Mouse (Mus musculus): ENCODE results near the gene Psg16. TPM values are rescaled to one million over a fixed set of nuclear protein-coding genes. Genes with fewer than 3 reads are reported as not detected.
"Not testable (repeated sequence)": the region's sequence is repeated elsewhere in the genome, so short reads cannot be mapped to it uniquely, and the experiment has no call there.

The Psg16 gene
- polyA plus RNA-seq, 1 experiment from 2014 or later: 0.73 TPM

- H3K9me3 ChIP-seq (ENCODE audit: control insufficient read depth, low read length): no peaks in the 10 kb centered on the region
- ATAC-seq: no peak
- no peaks in the 10 kb centered on the region for H3K27me3 ChIP-seq (replicated peaks; ENCODE audit: control insufficient read depth, insufficient read depth, low read length)
- peak overlapping the region; percentile 71 for H3K4me2 ChIP-seq (ENCODE audit: low read depth, low read length)
- WGBS: 52% methylated on average over 21 of the region's 22 CpGs
- peak overlapping the region; percentile 100 for H3K27ac ChIP-seq (ENCODE audit: low read length)
- peaks cover 33% of the 10 kb centered on the region for H3K4me1 ChIP-seq (ENCODE audit: control insufficient read depth, insufficient read depth, low read length)
- H3K9ac ChIP-seq (ENCODE audit: low read depth, low read length): peak overlapping the region; percentile 83
- no peaks in the 10 kb centered on the region for H3K36me3 ChIP-seq (ENCODE audit: control insufficient read depth, insufficient read depth, low read length)
- H3K4me3 ChIP-seq (ENCODE audit: low read length): peak overlapping the region; percentile 74
These were observed 12.8 kb upstream of the Psg16 start for GRCm38 (mm10) chr7:17060782-17061605.

DNA sequence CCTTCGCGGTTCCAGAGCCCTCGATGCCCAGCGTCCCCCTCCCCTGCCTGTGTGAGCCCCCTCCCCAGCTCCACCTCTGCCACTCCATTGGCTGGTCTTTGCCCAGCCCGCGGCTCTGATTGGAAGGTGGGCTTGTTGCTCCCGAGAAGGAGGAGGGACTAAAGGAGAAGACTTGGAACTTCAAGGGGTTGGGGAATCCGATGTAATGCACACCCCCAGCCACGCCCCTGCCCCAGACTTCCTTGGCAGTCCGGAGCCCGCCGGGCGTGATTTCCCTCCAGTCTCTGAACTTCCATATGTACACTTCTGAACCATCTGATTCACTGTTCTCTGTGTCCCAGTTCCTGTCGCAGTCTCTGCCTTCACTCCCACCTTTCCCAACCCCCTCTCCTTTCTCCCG is 11.5 kb upstream of the Psg16 start, which contains the start of gene Hif3a:
TSS of gene Hif3a (minus strand) at position 39 of the 400 bp plus-strand sequence.
- Histone ChIP-seq H3K27me3 (replicated peaks; ENCODE audit: control insufficient read depth, insufficient read depth, low read length) (no peaks in the 10 kb centered on the region), H3K36me3 (ENCODE audit: control insufficient read depth, insufficient read depth, low read length) (no peaks in the 10 kb centered on the region), H3K9me3 (ENCODE audit: control insufficient read depth, low read length) (no peaks in the 10 kb centered on the region), H3K27ac (ENCODE audit: low read length) (peak within 1 kb of the TSS; percentile 100), H3K4me1 (ENCODE audit: control insufficient read depth, insufficient read depth, low read length) (peaks cover 30% of the 10 kb centered on the region), H3K9ac (ENCODE audit: low read depth, low read length) (peak within 1 kb of the TSS; percentile 83), H3K4me3 (ENCODE audit: low read length) (peak within 1 kb of the TSS; percentile 74), H3K4me2 (ENCODE audit: low read depth, low read length) (peak within 1 kb of the TSS; percentile 71)
- WGBS: 0% methylated on average over 14 of the region's 15 CpGs
- peak; percentile 62 for ATAC-seq

DNA sequence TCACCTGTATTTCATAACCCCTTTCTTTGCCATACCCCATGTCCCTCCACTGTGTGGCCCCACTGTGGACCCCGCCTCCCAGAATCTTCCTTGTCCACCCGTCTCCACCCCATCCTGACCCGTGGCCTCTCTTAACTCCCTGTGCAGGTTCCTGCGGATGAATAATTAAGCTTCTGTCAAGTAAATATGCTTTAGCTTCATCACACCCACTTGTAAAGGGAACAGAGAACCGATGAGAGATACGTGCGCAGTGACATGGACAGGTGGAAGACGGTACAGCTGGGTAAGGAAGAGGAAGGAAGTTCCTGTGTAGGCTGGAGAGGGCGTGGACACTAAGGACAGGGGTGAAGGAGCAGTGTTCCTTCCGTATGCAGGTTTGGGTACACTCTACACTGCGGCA is 11.0 kb upstream of the Psg16 start:
- no peaks in the 10 kb centered on the region for H3K9me3 ChIP-seq (ENCODE audit: control insufficient read depth, low read length)
- H3K27me3 ChIP-seq (replicated peaks; ENCODE audit: control insufficient read depth, insufficient read depth, low read length): no peaks in the 10 kb centered on the region
- H3K36me3 ChIP-seq (ENCODE audit: control insufficient read depth, insufficient read depth, low read length): no peaks in the 10 kb centered on the region
- WGBS: 8% methylated on average over 11 of the region's 11 CpGs
- H3K4me2 ChIP-seq (ENCODE audit: low read depth, low read length): peak overlapping the region; percentile 71
- peaks cover 27% of the 10 kb centered on the region for H3K4me1 ChIP-seq (ENCODE audit: control insufficient read depth, insufficient read depth, low read length)
- peak overlapping the region; percentile 74 for H3K4me3 ChIP-seq (ENCODE audit: low read length)
- H3K9ac ChIP-seq (ENCODE audit: low read depth, low read length): peak overlapping the region; percentile 83
- ATAC-seq: peak; percentile 58
- H3K27ac ChIP-seq (ENCODE audit: low read length): peak overlapping the region; percentile 100

GRCm38 (mm10) chr7:17065620-17066019 is 8.2 kb upstream of the Psg16 start:
- WGBS: 76% methylated on average over 8 of the region's 9 CpGs
- no peak overlapping the region for H3K4me2 ChIP-seq (ENCODE audit: low read depth, low read length)

GRCm38 (mm10) chr7:17066412-17066811 is 7.4 kb upstream of the Psg16 start:
- WGBS: 9% methylated on average over 2 of the region's 2 CpGs
- no peak overlapping the region for H3K4me2 ChIP-seq (ENCODE audit: low read depth, low read length)
- no peaks in the 10 kb centered on the region for H3K9me3 ChIP-seq (ENCODE audit: control insufficient read depth, low read length)
- no peak overlapping the region for H3K4me3 ChIP-seq (ENCODE audit: low read length)
- H3K4me1 ChIP-seq (ENCODE audit: control insufficient read depth, insufficient read depth, low read length): peaks cover 11% of the 10 kb centered on the region
- H3K27ac ChIP-seq (ENCODE audit: low read length): no peak overlapping the region
- ATAC-seq: no peak
- no peak overlapping the region for H3K9ac ChIP-seq (ENCODE audit: low read depth, low read length)
- H3K27me3 ChIP-seq (replicated peaks; ENCODE audit: control insufficient read depth, insufficient read depth, low read length): no peaks in the 10 kb centered on the region
- no peaks in the 10 kb centered on the region for H3K36me3 ChIP-seq (ENCODE audit: control insufficient read depth, insufficient read depth, low read length)

More at GRCm38 (mm10) chr7:17065620-17066019, 8.2 kb upstream of the Psg16 start:
- ATAC-seq: no peak
- no peaks in the 10 kb centered on the region for H3K27me3 ChIP-seq (replicated peaks; ENCODE audit: control insufficient read depth, insufficient read depth, low read length)
- peaks cover 11% of the 10 kb centered on the region for H3K4me1 ChIP-seq (ENCODE audit: control insufficient read depth, insufficient read depth, low read length)
- no peak overlapping the region for H3K9ac ChIP-seq (ENCODE audit: low read depth, low read length)
- no peaks in the 10 kb centered on the region for H3K36me3 ChIP-seq (ENCODE audit: control insufficient read depth, insufficient read depth, low read length)
- H3K9me3 ChIP-seq (ENCODE audit: control insufficient read depth, low read length): no peaks in the 10 kb centered on the region
- no peak overlapping the region for H3K4me3 ChIP-seq (ENCODE audit: low read length)
- no peak overlapping the region for H3K27ac ChIP-seq (ENCODE audit: low read length)

- no peak overlapping the region for H3K9ac ChIP-seq (ENCODE audit: low read depth, low read length)
- H3K4me2 ChIP-seq (ENCODE audit: low read depth, low read length): no peak overlapping the region
- H3K27ac ChIP-seq (ENCODE audit: low read length): no peak overlapping the region
- peaks cover 11% of the 10 kb centered on the region for H3K4me1 ChIP-seq (ENCODE audit: control insufficient read depth, insufficient read depth, low read length)
- no peaks in the 10 kb centered on the region for H3K9me3 ChIP-seq (ENCODE audit: control insufficient read depth, low read length)
- no peak overlapping the region for H3K4me3 ChIP-seq (ENCODE audit: low read length)
- H3K36me3 ChIP-seq (ENCODE audit: control insufficient read depth, insufficient read depth, low read length): no peaks in the 10 kb centered on the region
- H3K27me3 ChIP-seq (replicated peaks; ENCODE audit: control insufficient read depth, insufficient read depth, low read length): no peaks in the 10 kb centered on the region
- no peak for ATAC-seq
These were observed 6.8 kb upstream of the Psg16 start for GRCm38 (mm10) chr7:17067000-17067399.

DNA sequence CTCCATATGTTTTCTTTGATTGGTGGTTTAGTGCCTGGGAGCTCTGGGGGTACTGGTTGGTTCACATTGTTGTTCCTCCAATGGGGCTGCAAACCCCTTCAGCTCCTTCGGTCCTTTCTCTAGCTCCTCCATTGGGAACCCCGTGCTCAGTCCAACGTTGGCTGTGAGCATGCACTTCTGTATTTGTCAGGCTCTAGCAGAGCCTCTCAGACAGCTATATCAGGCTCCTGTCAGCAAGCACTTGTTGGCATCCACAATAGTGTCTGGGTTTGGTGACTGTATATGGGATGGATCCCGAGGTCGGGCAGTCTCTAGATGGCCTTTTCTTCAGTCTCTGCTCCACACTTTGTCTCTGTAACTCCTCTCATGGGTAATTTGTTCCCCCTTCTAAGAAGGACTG is 6.2 kb upstream of the Psg16 start:
- not testable (repeated sequence) for H3K36me3 ChIP-seq (ENCODE audit: control insufficient read depth, insufficient read depth, low read length); H3K4me3 ChIP-seq (ENCODE audit: low read length); H3K27ac ChIP-seq (ENCODE audit: low read length); H3K9ac ChIP-seq (ENCODE audit: low read depth, low read length); H3K9me3 ChIP-seq (ENCODE audit: control insufficient read depth, low read length); H3K27me3 ChIP-seq (replicated peaks; ENCODE audit: control insufficient read depth, insufficient read depth, low read length); H3K4me2 ChIP-seq (ENCODE audit: low read depth, low read length); ATAC-seq
- WGBS: 55% methylated on average over 5 of the region's 5 CpGs
- H3K4me1 ChIP-seq (ENCODE audit: control insufficient read depth, insufficient read depth, low read length): peaks cover 11% of the 10 kb centered on the region

- H3K4me3 ChIP-seq (ENCODE audit: low read length): no peak overlapping the region
- H3K9me3 ChIP-seq (ENCODE audit: control insufficient read depth, low read length): no peaks in the 10 kb centered on the region
- ATAC-seq: no peak
- H3K36me3 ChIP-seq (ENCODE audit: control insufficient read depth, insufficient read depth, low read length): no peaks in the 10 kb centered on the region
- 65% methylated on average over 5 of the region's 5 CpGs for WGBS
- H3K27ac ChIP-seq (ENCODE audit: low read length): no peak overlapping the region
- no peak overlapping the region for H3K4me2 ChIP-seq (ENCODE audit: low read depth, low read length)
- H3K27me3 ChIP-seq (replicated peaks; ENCODE audit: control insufficient read depth, insufficient read depth, low read length): no peaks in the 10 kb centered on the region
- H3K4me1 ChIP-seq (ENCODE audit: control insufficient read depth, insufficient read depth, low read length): no peaks in the 10 kb centered on the region
- H3K9ac ChIP-seq (ENCODE audit: low read depth, low read length): no peak overlapping the region
These were observed 332 bp upstream of the Psg16 start for GRCm38 (mm10) chr7:17073513-17073903.

DNA sequence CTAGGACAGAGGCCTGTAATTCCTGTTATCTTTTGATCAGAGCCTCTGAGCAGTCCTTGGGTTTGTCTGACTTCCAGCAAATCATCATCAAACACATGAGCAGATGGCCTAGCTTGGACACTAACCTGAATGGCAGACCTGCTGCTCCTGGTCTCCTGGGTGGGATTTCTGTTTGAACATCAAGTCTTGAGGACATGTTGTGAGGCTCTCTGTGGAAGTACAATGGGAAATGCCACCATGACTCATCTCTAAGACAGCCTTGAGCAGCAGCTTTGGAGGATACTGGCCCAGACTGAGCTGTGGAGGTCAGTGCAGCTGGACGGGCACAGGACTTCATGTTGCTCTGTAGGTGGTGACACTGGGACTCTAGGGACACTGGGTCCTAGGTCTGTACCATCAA is 2.7 kb downstream of the Psg16 start:
- 80% methylated on average over 1 of the region's 1 CpGs for WGBS

More for the DNA sequence above, 2.7 kb downstream of the Psg16 start:
- H3K36me3 ChIP-seq (ENCODE audit: control insufficient read depth, insufficient read depth, low read length): no peaks in the 10 kb centered on the region
- H3K27ac ChIP-seq (ENCODE audit: low read length): no peak overlapping the region
- no peak overlapping the region for H3K4me3 ChIP-seq (ENCODE audit: low read length)
- H3K9ac ChIP-seq (ENCODE audit: low read depth, low read length): no peak overlapping the region
- no peaks in the 10 kb centered on the region for H3K27me3 ChIP-seq (replicated peaks; ENCODE audit: control insufficient read depth, insufficient read depth, low read length)
- no peaks in the 10 kb centered on the region for H3K4me1 ChIP-seq (ENCODE audit: control insufficient read depth, insufficient read depth, low read length)
- no peak for ATAC-seq
- no peak overlapping the region for H3K4me2 ChIP-seq (ENCODE audit: low read depth, low read length)
- H3K9me3 ChIP-seq (ENCODE audit: control insufficient read depth, low read length): no peaks in the 10 kb centered on the region
